Mouse (Mus musculus) ES-E14 (cell line): ENCODE data around the gene Usp10. TPM values are rescaled to one million over a fixed set of nuclear protein-coding genes. Genes with fewer than 3 reads are reported as not detected.

ENCODE experiments used
- DNase-seq: peaks from one replicate; pipeline ENCODE4 v3.0.0-alpha.2; 2013; ENCODE audit warnings: low read depth, low spot score
- H3K27ac ChIP-seq: 2 replicates; pipeline ENCODE4 v1.5.1; 2012; ENCODE audit warnings: low read depth, mild to moderate bottlenecking, low read length, moderate library complexity, mixed read lengths; ENCODE audit not compliant: poor library complexity, insufficient read depth, severe bottlenecking
- H3K36me3 ChIP-seq: 2 replicates; pipeline ENCODE4 v1.6.1; 2012; ENCODE audit warnings: mild to moderate bottlenecking, low read length, moderate library complexity, mixed read lengths; ENCODE audit not compliant: control insufficient read depth, poor library complexity, insufficient read depth, severe bottlenecking
- H3K4me1 ChIP-seq, 2 experiments: fragments of 150-350 bp in 1 of 2; sonication (generic) in 1 of 2; 2 replicates each; pipeline ENCODE4 v1.6.1; 2012; ENCODE audit warnings: low read length in 2 of 2, mild to moderate bottlenecking in 1 of 2, mixed read lengths in 1 of 2; ENCODE audit not compliant: control insufficient read depth in 2 of 2, insufficient read depth in 2 of 2, poor library complexity in 1 of 2
- H3K4me3 ChIP-seq, 2 experiments: fragments of 150-350 bp in 1 of 2; sonication (generic) in 1 of 2; 2 replicates each; pipeline ENCODE4 v1.5.1; 2012; ENCODE audit warnings: low read length in 2 of 2, low read depth in 1 of 2, mild to moderate bottlenecking in 1 of 2, mixed read lengths in 1 of 2; ENCODE audit not compliant: insufficient read depth in 1 of 2, poor library complexity in 1 of 2, severe bottlenecking in 1 of 2
- H3K9ac ChIP-seq: 2 replicates; pipeline ENCODE4 v1.6.1; 2012; ENCODE audit warnings: low read depth, mild to moderate bottlenecking, low read length, mixed read lengths; ENCODE audit not compliant: poor library complexity, insufficient read depth, severe bottlenecking
- H3K9me3 ChIP-seq: fragments of 150-350 bp; sonication (generic); 2 replicates; pipeline ENCODE4 v1.6.1; 2012; ENCODE audit warnings: low read depth, mild to moderate bottlenecking, low read length; ENCODE audit not compliant: control insufficient read depth, insufficient read depth
- CHD2 ChIP-seq: IDR thresholded peaks from 2 replicates; pipeline ENCODE4 v1.6.1; 2014; ENCODE audit warnings: mild to moderate bottlenecking, low read depth, low read length, inconsistent platforms
- HCFC1 ChIP-seq: IDR thresholded peaks from 2 replicates; pipeline ENCODE4 v1.6.1; 2012; ENCODE audit warnings: low read length, inconsistent platforms, borderline replicate concordance; ENCODE audit not compliant: insufficient read depth
- MAFK ChIP-seq: IDR thresholded peaks from 2 replicates; pipeline ENCODE4 v1.6.1; 2014; ENCODE audit warnings: mild to moderate bottlenecking, low read depth, low read length, inconsistent platforms; ENCODE audit not compliant: insufficient read depth
- ZC3H11A ChIP-seq: IDR thresholded peaks from 2 replicates; pipeline ENCODE4 v1.6.1; 2012; ENCODE audit warnings: low read depth, mild to moderate bottlenecking, inconsistent platforms, low read length, borderline replicate concordance
- ZNF384 ChIP-seq: IDR thresholded peaks from 2 replicates; pipeline ENCODE4 v1.6.1; 2012; ENCODE audit warnings: low read depth, low read length, inconsistent platforms
- in situ Hi-C, 2 experiments: fragments of 600-800 bp; cut with MboI; formaldehyde crosslinking; loops; one replicate each; pipeline ENCODE4 v1.15.1; 2025; ENCODE audit warnings: low sequenced_read_pairs in 2 of 2, inconsistent platforms in 1 of 2; ENCODE audit not compliant: unreplicated experiment in 2 of 2
- total RNA-seq: library from RNA; depleted of rRNA; stranded (reverse); fragments of 300-350 nt; gene quantifications from 2 replicates; pipeline ENCODE4 v1.2.3, GENCODE M21; 2012

Gene Usp10
- total RNA-seq, 1 experiment, result 201 TPM

DNA sequence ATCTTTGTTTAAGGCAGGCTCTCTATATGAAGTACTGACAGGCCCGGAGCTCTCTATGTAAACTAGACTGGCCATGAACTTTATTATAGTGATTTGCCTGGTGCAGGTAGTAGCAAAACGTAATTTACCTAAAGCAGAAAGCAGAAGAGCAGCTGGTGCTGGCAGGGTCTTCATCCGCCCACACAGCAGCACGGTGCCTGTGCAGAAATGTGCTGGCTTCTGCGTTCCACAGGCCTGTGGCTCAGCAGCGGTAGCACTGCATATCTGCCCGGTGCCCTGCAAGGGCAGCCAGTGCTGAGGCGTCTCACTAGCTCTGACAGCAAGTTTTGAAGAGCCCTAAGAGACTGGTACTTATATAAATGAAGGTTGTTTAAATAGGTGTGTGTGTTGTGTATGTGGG, 45.2 kb downstream of the Usp10 start:
- no peak overlapping the region for H3K4me3 ChIP-seq
- DNase-seq, result no peak
- TF ChIP-seq HCFC1 (no peak), MAFK (no peak), ZNF384 (no peak)
- in situ Hi-C loops, result no loop called here
- no peaks in the 10 kb centered on the region for H3K9me3 ChIP-seq
- peaks cover 71% of the 10 kb centered on the region for H3K36me3 ChIP-seq
- H3K4me1 ChIP-seq, result no peaks in the 10 kb centered on the region
- H3K27ac ChIP-seq, result no peak overlapping the region
- H3K9ac ChIP-seq, result no peak overlapping the region

DNA sequence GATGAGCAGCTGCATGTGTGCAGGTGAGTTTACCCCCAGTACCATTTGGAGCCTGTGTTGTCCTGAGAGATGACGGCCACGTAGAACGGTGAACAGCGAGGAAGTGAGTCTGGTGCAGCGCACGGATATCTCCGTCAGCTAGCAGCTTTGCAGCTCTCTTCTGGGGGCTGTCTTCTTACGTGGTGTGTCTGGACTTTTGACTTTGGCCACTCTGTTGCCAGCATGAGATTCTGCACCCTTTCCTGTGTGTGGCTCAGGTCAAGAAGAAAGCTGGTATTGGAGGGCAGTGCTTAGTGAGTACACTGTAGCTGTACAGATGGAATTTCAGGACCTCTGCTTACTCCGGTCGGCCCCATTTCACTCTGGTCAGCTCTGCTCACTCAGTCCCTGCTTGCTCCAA, 47.9 kb downstream of the Usp10 start:
- Histone ChIP-seq H3K4me3 (no peak overlapping the region), H3K27ac (no peak overlapping the region), H3K9ac (no peak overlapping the region), H3K9me3 (no peaks in the 10 kb centered on the region), H3K4me1 (peaks cover 0 to 3% of the 10 kb centered on the region in 2 experiments; a peak in 1 of 4 replicates), H3K36me3 (peaks cover 46% of the 10 kb centered on the region)
- TF ChIP-seq HCFC1 (no peak), ZC3H11A (no peak), CHD2 (no peak), MAFK (no peak), ZNF384 (no peak)
- no peak for DNase-seq
- in situ Hi-C loops, result no loop called here

DNA sequence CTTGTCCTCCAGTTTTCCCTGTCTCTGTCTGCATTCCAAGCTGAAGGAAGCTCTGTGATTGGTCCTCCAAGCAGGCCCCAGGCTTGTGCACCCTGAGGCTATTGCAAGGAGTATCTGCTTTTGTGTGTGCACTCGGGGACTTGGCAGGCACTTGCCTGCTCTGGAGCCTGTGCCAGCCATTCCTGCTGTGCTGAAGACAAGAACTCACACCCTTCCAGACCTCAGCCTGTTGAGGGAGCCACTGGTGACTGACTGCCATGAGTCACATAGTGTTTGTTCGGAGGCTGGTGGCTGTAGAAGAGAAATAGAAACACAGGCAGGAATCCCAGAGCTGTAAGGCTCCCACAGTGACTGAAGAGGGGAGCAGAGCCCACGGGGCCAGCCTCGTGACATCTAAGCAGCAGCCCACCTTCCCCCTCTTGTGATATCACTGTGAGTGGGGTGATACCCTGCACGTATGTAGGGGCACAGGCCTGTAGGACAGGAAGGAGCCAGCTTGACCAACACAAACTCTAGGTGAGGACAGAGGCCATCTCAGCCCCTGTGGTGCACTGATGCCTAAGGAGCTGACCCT, 50.5 kb downstream of the Usp10 start:
- Histone ChIP-seq H3K36me3 (peaks cover 26% of the 10 kb centered on the region), H3K9me3 (no peaks in the 10 kb centered on the region), H3K27ac (no peak overlapping the region), H3K4me1 (peaks cover 0 to 3% of the 10 kb centered on the region in 2 experiments; a peak in 1 of 4 replicates), H3K4me3 (no peak overlapping the region), H3K9ac (no peak overlapping the region)
- no peak for TF ChIP-seq ZC3H11A
- in situ Hi-C loops, result loop anchor here in 1 of 2 experiments (10.0 kb wide), 1 partner anchor 114 kb away; no protein-coding TSS in a partner anchor
- no peak for DNase-seq

DNA sequence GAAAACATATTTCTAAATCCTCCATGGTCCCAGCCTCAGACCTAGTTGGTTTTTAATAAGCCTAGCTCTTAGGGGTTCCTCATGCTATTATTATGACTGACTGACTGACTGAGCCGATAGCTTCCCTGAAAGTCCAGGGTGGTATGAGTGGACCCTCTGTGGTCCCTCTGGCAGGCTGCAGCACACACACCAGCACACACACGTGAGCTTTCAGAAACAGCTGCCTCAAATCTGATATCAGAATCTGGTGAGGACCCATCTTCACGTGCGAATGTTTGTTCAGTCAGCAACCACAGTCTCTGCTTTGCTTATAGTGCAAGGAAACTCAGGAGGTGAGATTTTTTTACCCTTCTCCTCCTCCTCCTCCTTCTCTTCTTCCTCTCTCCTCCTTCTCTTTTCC, 54.7 kb downstream of the Usp10 start:
- TF ChIP-seq CHD2, result no peak
- TF ChIP-seq ZNF384, result no peak
- TF ChIP-seq MAFK, result no peak
- no peak for DNase-seq
- H3K36me3 ChIP-seq, result no peaks in the 10 kb centered on the region
- H3K4me3 ChIP-seq, result no peak overlapping the region
- H3K9me3 ChIP-seq, result no peaks in the 10 kb centered on the region
- peaks cover 0 to 3% of the 10 kb centered on the region in 2 experiments; a peak in 1 of 4 replicates for H3K4me1 ChIP-seq
- in situ Hi-C loops, result loop anchor here in 1 of 2 experiments (10.0 kb wide), 1 partner anchor 110 kb away; no protein-coding TSS in a partner anchor
- H3K27ac ChIP-seq, result no peak overlapping the region
- no peak overlapping the region for H3K9ac ChIP-seq

DNA sequence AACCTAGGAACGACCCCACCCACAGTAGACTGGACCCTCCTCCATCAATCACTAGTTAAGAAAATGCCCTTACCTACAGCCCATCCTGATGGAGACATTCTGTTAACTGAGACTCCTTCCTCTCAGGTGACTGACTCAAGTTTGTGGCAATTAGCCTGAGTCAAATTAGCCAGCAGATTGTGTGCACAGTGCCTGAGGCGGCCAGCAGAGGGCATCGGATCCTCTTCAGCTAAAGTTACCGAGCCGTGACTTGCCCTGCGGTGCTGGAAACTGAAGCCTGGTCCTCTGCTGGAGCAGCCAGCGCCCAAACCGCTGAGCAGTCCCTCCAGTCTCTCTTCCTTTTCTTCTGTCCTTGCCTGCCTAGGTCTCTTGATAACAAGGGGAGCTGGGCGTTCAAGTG, 57.3 kb downstream of the Usp10 start:
- TF ChIP-seq CHD2, result no peak
- no peak for TF ChIP-seq ZNF384
- no peak for TF ChIP-seq ZC3H11A
- TF ChIP-seq MAFK, result no peak
- TF ChIP-seq HCFC1, result no peak
- DNase-seq, result no peak
- no peaks in the 10 kb centered on the region for H3K36me3 ChIP-seq
- no peak overlapping the region for H3K4me3 ChIP-seq
- H3K27ac ChIP-seq, result no peak overlapping the region
- H3K9me3 ChIP-seq, result no peaks in the 10 kb centered on the region
- no peaks in the 10 kb centered on the region for H3K4me1 ChIP-seq
- in situ Hi-C loops, result loop anchor here in 1 of 2 experiments (10.0 kb wide), 1 partner anchor 107 kb away; no protein-coding TSS in a partner anchor
- no peak overlapping the region for H3K9ac ChIP-seq
